ENCODE assay signal across 20 mouse cellular contexts in the genomic region with DNA sequence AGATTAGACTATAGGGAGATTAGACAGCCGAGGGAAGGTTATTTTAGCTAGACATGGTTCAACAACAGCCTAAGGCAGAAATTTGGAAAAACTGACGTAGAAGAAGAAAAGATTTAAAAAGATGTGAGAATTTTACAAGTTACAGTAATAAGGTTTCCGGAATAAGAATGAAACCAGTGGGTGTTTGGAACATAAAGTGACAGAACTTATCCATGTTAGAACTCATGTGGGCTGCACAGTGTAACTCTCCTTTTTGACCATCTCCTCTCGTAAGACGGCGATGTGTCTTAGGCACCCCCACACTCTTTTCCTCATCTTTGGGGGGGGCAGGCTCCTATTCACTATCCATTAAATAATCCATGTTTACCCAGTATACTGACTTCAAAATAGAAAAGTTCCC.
"Had no signal": no experiment of that assay in that cellular context is flagged by ENCODE, and none has a peak within 500 bp of the region (broad histone marks: within the 10 kb centered on the region; RNA-seq: fewer than 3 reads in every experiment).

No protein-coding gene starts in this region.

- H3K9ac ChIP-seq: liver, embryonic 13.5 days; midbrain, embryonic 12.5 days; midbrain, embryonic 15.5 days; neural tube, embryonic 13.5 days had no signal

- H3K4me1 ChIP-seq: liver, embryonic 13.5 days; midbrain, embryonic 12.5 days; midbrain, embryonic 15.5 days; neural tube, embryonic 13.5 days had no signal

- DNase-seq: kidney, adult 2 months; kidney, postnatal 25 days; layer of hippocampus, adult 9-11 months; layer of hippocampus, postnatal 36 days; liver, embryonic 13.5 days; lung, adult 2 months; lung, postnatal 14 days; lung, postnatal 4 days; retina, postnatal 1 day; right cerebral cortex, postnatal 25 days; thymus, adult 2 months; thymus, postnatal 14 days; thymus, postnatal 4 days had no signal

- H3K4me3 ChIP-seq: layer of hippocampus, adult 2 months; liver, embryonic 13.5 days; midbrain, embryonic 12.5 days; midbrain, embryonic 15.5 days; myocyte; neural tube, embryonic 13.5 days had no signal

- H3K9me3 ChIP-seq: liver, embryonic 13.5 days; midbrain, embryonic 12.5 days; midbrain, embryonic 15.5 days; neural tube, embryonic 13.5 days had no signal

- ATAC-seq: intestine, postnatal 0 days; midbrain, embryonic 15.5 days had no signal

- H3K27me3 ChIP-seq: liver, embryonic 13.5 days; midbrain, embryonic 12.5 days; midbrain, embryonic 15.5 days; neural tube, embryonic 13.5 days had no signal

- H3K27ac ChIP-seq: kidney, postnatal 0 days; liver, embryonic 13.5 days; midbrain, embryonic 12.5 days; midbrain, embryonic 15.5 days; neural tube, embryonic 13.5 days had no signal

- H3K36me3 ChIP-seq: liver, embryonic 13.5 days; midbrain, embryonic 12.5 days; midbrain, embryonic 15.5 days; neural tube, embryonic 13.5 days had no signal

- H3K4me2 ChIP-seq: liver, embryonic 13.5 days; midbrain, embryonic 12.5 days; midbrain, embryonic 15.5 days; neural tube, embryonic 13.5 days had no signal
